Mouse (Mus musculus) frontal cortex, postnatal 25 days (tissue): ENCODE measurements around the gene Ftcd.

ENCODE experiments used
- DNase-seq, 2 experiments: peaks; one replicate each; pipeline ENCODE4 v3.0.0; 2022; ENCODE audit warnings: low spot score in 2 of 2

The Ftcd gene

DNA sequence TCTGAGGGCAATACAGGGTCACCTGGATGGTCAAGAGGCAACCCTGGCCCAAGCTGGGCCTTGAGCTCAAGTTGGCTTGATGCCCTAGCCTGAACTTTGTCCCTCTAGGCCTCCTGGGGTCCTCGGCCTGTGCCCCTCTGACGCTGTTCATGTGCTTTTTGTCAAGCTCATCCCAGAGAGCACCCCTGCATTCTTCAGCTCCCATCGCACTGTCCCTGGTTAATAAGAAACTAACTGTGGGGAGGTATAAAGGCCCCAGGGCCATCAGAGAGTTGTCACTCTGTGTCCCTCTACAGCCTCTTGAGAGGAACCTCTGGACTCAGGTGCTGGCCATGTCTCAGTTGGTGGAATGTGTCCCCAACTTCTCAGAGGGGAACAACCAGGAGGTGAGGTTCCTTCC lies at the start of gene Ftcd:
Gene Ftcd (plus strand): TSS at position 275 of the 400 bp plus-strand sequence.
- DNase-seq, result no peak

- DNase-seq, result no peak
These were observed 44.5 kb upstream of the Ftcd start for GRCm38 (mm10) chr10:76530922-76531321.

DNA sequence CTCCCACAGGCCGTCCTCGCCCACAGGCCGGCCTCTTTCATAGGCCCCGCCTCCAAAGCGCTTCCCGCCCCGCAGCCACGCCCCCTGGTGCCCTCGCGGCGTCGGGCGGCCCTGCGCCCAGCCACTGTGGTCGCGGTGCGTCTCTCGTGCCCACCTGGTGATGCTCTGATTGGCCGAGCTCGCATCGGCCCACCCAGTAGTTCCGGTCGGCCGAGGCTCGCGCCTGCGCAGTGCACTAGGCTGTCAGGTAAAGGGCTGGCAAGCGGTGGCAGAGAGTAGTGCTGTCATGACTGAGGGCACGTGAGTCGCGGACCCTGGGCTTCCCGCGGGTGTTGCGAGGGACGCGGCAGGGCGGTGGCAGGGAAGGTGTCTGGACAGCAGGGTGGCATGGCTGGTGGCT lies 44.1 kb upstream of the Ftcd start, which contains the start of gene Lss:
Gene Lss (plus strand): TSS at position 214 of the 400 bp plus-strand sequence.
- DNase-seq, result peak; percentile 84 to 91

DNA sequence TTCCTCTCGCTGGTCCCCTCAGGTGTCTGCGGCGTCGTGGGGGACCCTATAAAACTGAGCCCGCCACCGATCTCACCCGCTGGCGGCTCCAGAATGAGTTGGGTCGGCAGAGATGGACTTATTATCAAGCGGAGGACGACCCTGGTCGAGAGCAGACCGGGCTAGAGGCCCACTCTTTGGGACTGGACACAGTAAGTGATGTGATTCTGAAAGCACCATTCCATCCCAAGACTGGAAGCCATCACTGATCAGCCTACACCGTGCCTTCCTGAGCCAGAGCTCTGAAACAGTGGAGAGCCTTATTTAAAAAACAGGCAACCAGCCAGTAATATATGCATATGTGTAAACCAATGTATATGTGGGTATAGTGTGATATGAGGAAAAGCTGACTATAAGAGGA lies 43.6 kb upstream of the Ftcd start:
- DNase-seq, result no peak

DNA sequence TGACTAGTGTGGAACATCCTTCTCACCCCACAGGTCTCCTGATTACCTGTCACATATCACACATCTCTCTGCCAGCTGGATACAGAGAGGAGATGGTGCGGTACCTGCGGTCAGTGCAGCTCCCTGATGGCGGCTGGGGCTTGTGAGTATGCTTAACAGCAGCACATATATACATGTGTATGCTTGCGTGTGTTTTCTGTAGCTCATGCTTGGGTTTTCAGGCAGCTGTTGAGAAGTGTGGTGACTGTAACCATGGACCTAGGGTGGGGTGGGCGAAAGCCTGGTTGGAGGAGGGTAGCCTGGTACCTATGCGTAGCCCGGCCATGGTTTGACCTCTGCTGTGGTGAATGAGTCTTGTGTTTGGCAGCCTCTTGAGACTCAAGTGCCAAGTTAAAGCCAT lies 39.9 kb upstream of the Ftcd start:
- DNase-seq, result no peak

DNA sequence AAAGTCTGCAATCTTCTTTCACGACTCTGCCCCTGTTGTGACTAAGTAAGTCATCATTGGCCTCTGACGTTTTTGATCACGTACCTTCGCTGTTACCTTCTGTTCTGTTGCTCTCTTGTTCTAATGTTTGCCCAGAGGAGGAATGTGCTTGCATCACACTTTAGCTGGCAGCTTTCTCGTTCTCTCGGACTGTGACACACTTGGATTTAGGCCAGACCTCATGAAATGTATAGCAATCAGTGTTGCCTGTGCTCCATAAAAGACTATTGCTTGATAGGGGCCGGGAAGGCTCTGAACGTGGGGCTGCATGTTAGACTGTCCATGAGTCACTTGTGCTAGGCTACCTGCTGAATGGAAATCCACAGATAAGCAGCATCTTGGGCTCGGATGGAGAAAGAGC lies 37.8 kb upstream of the Ftcd start:
- DNase-seq, result no peak

DNA sequence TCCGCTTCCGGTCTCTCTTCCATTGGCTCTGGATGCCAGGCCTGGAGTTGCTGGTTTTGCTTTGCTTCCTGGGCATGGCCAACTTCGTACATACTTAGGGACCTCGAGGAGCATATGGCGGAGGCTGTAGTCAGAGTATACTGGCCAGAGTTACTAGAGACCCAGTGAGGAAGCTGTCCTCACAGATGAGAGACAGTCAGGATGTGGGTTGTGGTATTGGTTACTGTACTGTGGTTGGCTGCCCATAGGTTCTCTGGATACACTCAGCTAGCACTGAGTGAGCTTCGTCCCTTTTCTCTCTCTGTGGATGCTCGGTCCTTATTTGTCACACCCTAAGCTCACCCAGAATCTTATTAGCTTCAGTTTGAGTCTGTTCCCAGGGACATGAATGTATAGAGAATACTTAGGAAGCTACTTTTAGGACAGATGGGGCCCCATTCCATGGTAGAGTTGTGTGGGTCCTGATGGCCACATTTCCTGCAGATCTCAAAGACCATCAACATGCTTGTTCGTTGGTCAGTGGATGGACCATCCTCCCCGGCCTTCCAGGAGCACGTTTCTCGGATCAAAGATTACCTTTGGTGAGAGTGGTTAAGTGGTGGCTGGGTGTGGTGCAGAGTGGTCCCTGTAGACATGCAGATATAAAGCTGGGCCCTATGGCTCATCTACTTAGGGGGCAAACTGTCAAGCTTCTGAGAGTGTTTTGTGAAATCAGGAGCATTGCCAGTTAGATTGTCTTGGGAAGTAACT lies 33.9 kb upstream of the Ftcd start:
- DNase-seq, result no peak

GRCm38 (mm10) chr10:76542636-76543375 lies 32.6 kb upstream of the Ftcd start:
- DNase-seq, result no peak

DNA sequence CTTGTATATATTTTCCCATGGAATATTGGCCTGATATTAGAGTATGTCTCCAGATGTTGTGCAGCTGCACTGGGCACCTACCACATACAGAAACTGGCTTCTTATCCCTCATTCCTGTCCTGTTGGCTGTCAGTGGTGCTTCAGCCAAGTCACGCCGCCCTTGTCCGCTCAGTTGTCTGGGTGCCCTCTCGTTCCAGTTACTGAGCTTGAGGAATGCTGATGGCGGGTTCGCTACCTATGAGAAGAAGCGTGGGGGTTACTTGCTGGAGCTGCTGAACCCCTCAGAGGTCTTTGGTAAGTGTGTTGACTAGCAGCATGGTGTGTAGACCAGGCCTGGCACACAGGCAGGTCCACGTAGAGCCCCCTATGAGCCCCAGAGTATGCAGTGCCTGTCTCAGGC lies 28.9 kb upstream of the Ftcd start:
- DNase-seq, result no peak

GRCm38 (mm10) chr10:76548218-76548617 lies 27.2 kb upstream of the Ftcd start:
- DNase-seq, result no peak

DNA sequence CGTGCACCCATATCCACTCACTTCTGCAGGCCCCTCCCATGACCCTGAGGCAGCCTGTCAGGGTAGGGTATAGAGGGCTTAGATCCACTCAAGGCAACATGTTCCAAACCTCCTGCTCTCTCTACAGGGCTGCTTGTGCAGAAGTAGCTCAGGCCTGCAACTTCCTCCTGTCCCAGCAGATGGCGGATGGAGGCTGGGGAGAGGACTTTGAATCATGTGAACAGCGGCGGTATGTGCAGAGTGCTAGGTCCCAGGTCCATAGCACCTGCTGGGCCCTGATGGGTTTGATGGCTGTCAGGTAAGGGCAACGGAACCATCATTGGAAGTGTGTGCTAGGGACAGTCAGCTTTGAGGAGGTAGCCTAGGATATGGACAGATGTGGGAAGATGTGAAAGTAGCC lies 25.0 kb upstream of the Ftcd start:
- no peak for DNase-seq

DNA sequence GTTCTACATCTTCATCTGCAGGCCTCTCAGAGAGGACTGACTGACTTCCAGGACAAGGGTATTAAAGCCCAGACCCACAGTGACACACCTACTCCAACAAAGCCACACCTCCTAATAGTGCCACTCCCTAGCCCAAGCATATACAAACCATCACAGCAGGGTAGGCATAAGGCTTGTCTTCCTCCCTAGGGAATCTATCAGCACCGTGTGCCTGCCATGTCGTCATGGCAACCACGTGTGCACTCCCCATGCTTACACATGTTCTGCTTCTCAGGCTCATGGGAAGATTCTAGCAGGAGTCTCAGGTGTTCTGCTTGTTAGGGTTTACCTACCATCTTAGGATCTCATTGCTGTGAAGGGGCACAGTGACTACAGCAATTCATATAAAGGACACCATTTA lies 23.9 kb upstream of the Ftcd start:
- no peak for DNase-seq

DNA sequence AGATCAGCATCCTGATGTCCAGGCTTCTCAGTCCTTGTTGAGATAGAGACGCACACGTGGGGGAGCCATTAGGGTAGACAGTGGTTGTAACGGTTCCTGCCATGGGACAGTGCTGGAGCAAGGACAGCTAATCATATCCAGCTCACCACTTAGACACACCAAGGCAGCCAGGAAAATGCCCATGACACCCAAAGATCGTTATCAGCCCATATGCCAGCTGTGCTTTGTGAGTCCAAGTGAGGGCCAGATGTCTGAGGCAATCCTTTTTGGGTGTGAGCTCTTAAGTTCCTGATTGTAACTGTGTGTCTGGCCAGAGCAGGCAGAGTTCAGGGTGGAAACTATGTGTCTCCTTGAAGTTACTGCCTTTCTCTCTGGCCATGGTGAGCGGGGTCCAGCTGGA lies 21.4 kb upstream of the Ftcd start:
- DNase-seq, result no peak

DNA sequence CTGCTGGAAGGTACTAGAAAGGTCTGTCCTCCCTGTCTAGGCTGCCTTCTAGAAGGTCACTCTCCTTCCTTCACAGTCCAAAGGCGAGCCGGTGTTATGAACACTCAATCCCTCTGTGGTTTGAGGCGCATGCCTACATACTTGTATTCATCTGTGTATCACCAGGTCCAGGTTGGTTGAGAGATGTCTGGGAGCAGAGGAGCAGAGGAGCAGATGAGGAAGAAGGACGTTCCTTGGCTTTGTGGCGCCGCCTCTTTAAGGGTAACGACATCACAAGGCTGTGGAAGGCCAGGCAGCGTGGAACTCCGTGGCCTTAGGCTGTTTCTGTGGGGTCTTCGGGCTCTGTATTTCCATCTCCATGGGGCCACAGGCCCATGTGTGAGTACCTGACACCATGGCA lies 13.5 kb upstream of the Ftcd start, which contains the start of gene Spatc1l:
Gene Spatc1l (plus strand): TSS at position 301 of the 400 bp plus-strand sequence.
- no peak for DNase-seq

GRCm38 (mm10) chr10:76569996-76570685 lies 5.3 kb upstream of the Ftcd start:
- DNase-seq, result no peak

GRCm38 (mm10) chr10:76571070-76571469 lies 4.4 kb upstream of the Ftcd start:
- no peak for DNase-seq

GRCm38 (mm10) chr10:76572151-76572550 lies 3.3 kb upstream of the Ftcd start:
- no peak for DNase-seq

- DNase-seq, result no peak
These were observed 1.5 kb downstream of the Ftcd start for GRCm38 (mm10) chr10:76576920-76577319.

GRCm38 (mm10) chr10:76584138-76584537 lies 8.7 kb downstream of the Ftcd start:
- no peak for DNase-seq

DNA sequence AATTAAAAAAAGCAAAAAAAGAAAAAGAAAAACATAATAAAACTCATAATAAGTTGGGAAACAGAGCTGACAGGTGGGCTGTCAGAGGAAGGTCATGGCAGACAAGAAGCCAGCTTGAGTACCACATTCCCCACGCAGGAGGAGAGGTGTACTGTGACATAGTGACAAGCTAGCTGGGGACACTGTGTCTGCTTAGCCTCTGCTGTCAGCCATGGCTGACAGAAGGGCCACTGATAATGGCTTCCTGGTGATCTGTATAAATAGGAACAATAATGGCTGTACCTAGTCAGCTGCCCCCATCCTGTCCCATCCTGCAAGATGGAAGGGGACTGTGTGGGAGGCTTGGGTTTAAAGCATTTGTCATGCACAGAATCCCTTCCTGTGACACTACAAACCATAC lies 10.7 kb downstream of the Ftcd start:
- no peak for DNase-seq

DNA sequence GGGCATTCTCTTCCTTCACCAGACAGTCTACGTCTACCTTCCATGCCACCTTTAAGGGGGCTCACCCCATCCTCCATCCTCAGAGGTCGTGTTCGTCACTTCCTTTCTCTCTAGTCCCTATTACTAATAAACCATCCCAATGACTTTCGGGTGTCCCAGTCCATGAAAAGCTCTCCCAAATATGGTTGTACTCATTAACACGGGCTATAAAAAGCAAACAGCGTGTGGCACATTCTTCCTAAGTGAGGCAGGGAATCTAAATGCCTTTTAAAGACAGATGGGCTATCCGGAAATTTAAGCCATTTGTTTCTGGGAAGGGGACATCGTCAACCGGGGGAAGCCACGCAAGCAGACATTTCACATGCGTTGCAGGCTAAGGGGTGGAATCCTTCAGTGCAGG lies 14.7 kb downstream of the Ftcd start:
- no peak for DNase-seq

GRCm38 (mm10) chr10:76596338-76596737 lies 20.9 kb downstream of the Ftcd start:
- DNase-seq, result no peak

GRCm38 (mm10) chr10:76602690-76603089 lies 27.2 kb downstream of the Ftcd start:
- no peak for DNase-seq
